Comparison of ENCODE assay signal across 13 mouse cellular contexts in the genomic region with DNA sequence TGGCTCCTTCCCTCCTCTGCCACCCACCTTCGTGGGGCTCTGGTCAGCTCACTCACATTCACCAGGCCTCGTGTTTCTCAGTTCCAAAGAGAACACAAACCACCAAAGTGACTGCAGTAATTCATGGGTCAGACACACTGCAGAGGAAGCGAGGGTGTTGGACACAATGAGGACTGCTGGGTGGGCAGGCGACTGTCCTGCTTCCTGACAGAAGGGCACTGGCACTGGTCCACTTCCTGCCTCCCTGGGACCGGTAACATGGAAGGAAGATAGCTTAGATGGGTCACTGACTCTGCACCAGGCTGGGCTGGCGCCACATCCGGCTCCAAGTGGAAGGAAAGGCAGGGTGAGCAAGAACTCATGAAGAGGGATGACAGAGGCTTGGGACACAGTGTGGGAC. TPM values are rescaled to one million over a fixed set of nuclear protein-coding genes. Genes with fewer than 3 reads are reported as not detected.
DNase-seq lines count a peak whose midpoint lies in the region; ATAC-seq and TF ChIP-seq lines count a peak whose summit lies in the region.
"Had no signal": no experiment of that assay in that cellular context is flagged by ENCODE, and none has a peak within 500 bp of the region (broad histone marks: within the 10 kb centered on the region; RNA-seq: fewer than 3 reads in every experiment).

No protein-coding gene starts in this region.

- peaks cover 18% of the 10 kb centered on the region for H3K4me1 ChIP-seq in heart, embryonic 10.5 days
- no peaks in the 10 kb centered on the region; the same call in 1 of the 2 replicates for H3K4me1 ChIP-seq in neural tube, embryonic 11.5 days (ENCODE audit: control insufficient read depth, insufficient read depth, low read length)
- H3K4me1 ChIP-seq in olfactory bulb, adult 2 months (ENCODE audit: control insufficient read depth, insufficient read depth, low read length): no peaks in the 10 kb centered on the region
- H3K4me1 ChIP-seq: neural tube, embryonic 13.5 days had no signal

- ATAC-seq in neural tube, embryonic 11.5 days (ENCODE audit: insufficient read depth, low FRiP score, low TSS enrichment): no peak

- no peak overlapping the region for H3K4me2 ChIP-seq in neural tube, embryonic 11.5 days (ENCODE audit: low read depth)
- H3K4me2 ChIP-seq: embryonic facial prominence, embryonic 12.5 days; neural tube, embryonic 13.5 days had no signal

- TF ChIP-seq POLR2A in olfactory bulb, adult 2 months (IDR thresholded peaks at IDR 0.05; ENCODE audit: insufficient read depth, low read depth, low read length): no peak

- WGBS in heart, embryonic 10.5 days: 62% methylated on average over 7 of the region's 7 CpGs
- WGBS in neural tube, embryonic 11.5 days: 74% methylated on average over 7 of the region's 7 CpGs
- 75% methylated on average over 7 of the region's 7 CpGs for WGBS in olfactory bulb, adult 2 months

- no peak for TF ChIP-seq CTCF in olfactory bulb, adult 2 months (IDR thresholded peaks at IDR 0.05; ENCODE audit: insufficient read depth, low read depth, low read length)

- H3K27me3 ChIP-seq in heart, embryonic 10.5 days (ENCODE audit: insufficient read depth, poor library complexity, severe bottlenecking): no peaks in the 10 kb centered on the region
- H3K27me3 ChIP-seq in neural tube, embryonic 11.5 days (ENCODE audit: control insufficient read depth, insufficient read depth, low read length): no peaks in the 10 kb centered on the region
- H3K27me3 ChIP-seq: CH12.LX; embryonic facial prominence, embryonic 12.5 days; neural tube, embryonic 13.5 days had no signal

- H3K27ac ChIP-seq in heart, embryonic 10.5 days: peak overlapping the region; percentile 44; the same call in 1 of the 2 replicates
- H3K27ac ChIP-seq in neural tube, embryonic 11.5 days (ENCODE audit: low read depth, low read length): 0 out of 2 replicates have a peak overlapping the region, but pooled peaks have one; percentile 20
- 0 out of 2 replicates have a peak overlapping the region, but pooled peaks have one; percentile 14 for H3K27ac ChIP-seq in olfactory bulb, adult 2 months (ENCODE audit: insufficient read depth, low read depth, low read length)
- H3K27ac ChIP-seq: embryonic facial prominence, embryonic 12.5 days; neural tube, embryonic 13.5 days had no signal

- peaks cover 50% of the 10 kb centered on the region for H3K36me3 ChIP-seq in heart, embryonic 10.5 days
- no peaks in the 10 kb centered on the region; the same call in 1 of the 2 replicates for H3K36me3 ChIP-seq in neural tube, embryonic 11.5 days (ENCODE audit: control insufficient read depth, insufficient read depth, low read length)

- DNase-seq in heart, embryonic 10.5 days (ENCODE audit: low spot score): no peak
- DNase-seq in heart, adult 18-20 months: no peak
- DNase-seq in neural tube, embryonic 11.5 days (ENCODE audit: low spot score): no peak
- no peak for DNase-seq in neural tube, embryonic 10.5 days (ENCODE audit: extremely low spot score, low spot score)
- peak; percentile 68 to 84 for DNase-seq in kidney, postnatal 25 days
- DNase-seq in ovary, adult 18-20 months (ENCODE audit: low spot score): no peak
- DNase-seq in layer of hippocampus, postnatal 25 days (ENCODE audit: extremely low spot score in 1 of 2, low spot score in 1 of 2): no peak
- DNase-seq: cerebellum, adult 18-20 months; thymus, postnatal 36 days had no signal

- no peak overlapping the region for H3K9ac ChIP-seq in neural tube, embryonic 11.5 days (ENCODE audit: low read length)
- H3K9ac ChIP-seq: embryonic facial prominence, embryonic 12.5 days; neural tube, embryonic 13.5 days had no signal

- H3K4me3 ChIP-seq in heart, embryonic 10.5 days: no peak overlapping the region
- H3K4me3 ChIP-seq in neural tube, embryonic 11.5 days (ENCODE audit: low read depth, low read length): no peak overlapping the region
- no peak overlapping the region for H3K4me3 ChIP-seq in olfactory bulb, adult 2 months (ENCODE audit: insufficient read depth, low read depth, low read length)
- H3K4me3 ChIP-seq: embryonic facial prominence, embryonic 12.5 days; neural tube, embryonic 13.5 days had no signal

- H3K9me3 ChIP-seq in heart, embryonic 10.5 days: no peaks in the 10 kb centered on the region
- H3K9me3 ChIP-seq in neural tube, embryonic 11.5 days (ENCODE audit: control insufficient read depth, low read length): no peaks in the 10 kb centered on the region
- H3K9me3 ChIP-seq: embryonic facial prominence, embryonic 12.5 days; neural tube, embryonic 13.5 days had no signal

RNA-seq across cellular contexts. Expression of a gene that starts 11.5 kb away (rescaled TPM):
- 269 and 273 TPM in 2 replicates for polyA plus RNA-seq in heart, embryonic 10.5 days (2016; fragmentation: Nextera tagmentation; extraction: Ambion mirVana)
- total RNA-seq in heart, adult 18-20 months (2021): 100 to 1,000 TPM in 1 of 2 experiments, 10 to 100 TPM in 1; 98.7 to 104 TPM
- 244 and 248 TPM in 2 replicates for polyA plus RNA-seq in neural tube, embryonic 11.5 days (2014; fragmentation: Nextera tagmentation; extraction: Ambion mirVana)
- not detected in 2 replicates for polyA plus RNA-seq in olfactory bulb, adult 2 months (2012; ENCODE audit: insufficient read depth, insufficient read length, low replicate concordance, missing spikeins)
- 100 to 1,000 TPM in 1 of 2 experiments, 10 to 100 TPM in 1; 95.7 to 109 TPM for total RNA-seq in layer of hippocampus, postnatal 25 days (2021)

RNA-seq across cellular contexts. Expression of a gene that starts 20.0 kb away (rescaled TPM):
- 164 and 188 TPM in 2 replicates for polyA plus RNA-seq in heart, embryonic 10.5 days (2016; fragmentation: Nextera tagmentation; extraction: Ambion mirVana)
- total RNA-seq in heart, adult 18-20 months (2021): 10 to 100 TPM; 40.5 to 41.3 TPM
- 235 and 236 TPM in 2 replicates for polyA plus RNA-seq in neural tube, embryonic 11.5 days (2014; fragmentation: Nextera tagmentation; extraction: Ambion mirVana)
- 68.2 and 75.3 TPM in 2 replicates for polyA plus RNA-seq in olfactory bulb, adult 2 months (2012; ENCODE audit: insufficient read depth, insufficient read length, low replicate concordance, missing spikeins)
- 10 to 100 TPM; 35.0 to 36.5 TPM for total RNA-seq in layer of hippocampus, postnatal 25 days (2021)

RNA-seq across cellular contexts. Expression of a gene that starts 26.5 kb away (rescaled TPM):
- polyA plus RNA-seq in heart, embryonic 10.5 days (2016; fragmentation: Nextera tagmentation; extraction: Ambion mirVana): 995 and 1,097 TPM in 2 replicates
- total RNA-seq in heart, adult 18-20 months (2021): 100 to 1,000 TPM; 264 to 308 TPM
- polyA plus RNA-seq in neural tube, embryonic 11.5 days (2014; fragmentation: Nextera tagmentation; extraction: Ambion mirVana): 450 and 492 TPM in 2 replicates
- 225 and 437 TPM in 2 replicates for polyA plus RNA-seq in olfactory bulb, adult 2 months (2012; ENCODE audit: insufficient read depth, insufficient read length, low replicate concordance, missing spikeins)
- 100 to 1,000 TPM; 360 to 421 TPM for total RNA-seq in layer of hippocampus, postnatal 25 days (2021)

Comparison
In these comparisons a context has a peak if more than half of its experiments do, and no peak if none do; other contexts are left out.
1. DNase-seq: peak in kidney, postnatal 25 days (2 of 2); none in heart, embryonic 10.5 days (single experiment), heart, adult 18-20 months (0 of 2), neural tube, embryonic 11.5 days (single experiment), neural tube, embryonic 10.5 days (single experiment), ovary, adult 18-20 months (single experiment) and layer of hippocampus, postnatal 25 days (0 of 2).
2. Peak in every context shown above with its lines, with median percentiles within 50 percentile points of each other: H3K27ac ChIP-seq.